Mouse (Mus musculus): ENCODE data around the gene Trmt112.

GRCm38 (mm10) chr19:6942764-6943163 lies 33.3 kb downstream of the Trmt112 start:
- TF ChIP-seq POLR2A (IDR thresholded peaks at IDR 0.05; ENCODE audit: low read depth, low read length) (no peak), CTCF (conservative IDR thresholded peaks at IDR 0.05; ENCODE audit: insufficient read depth, insufficient read length, low read depth, low read length) (no peak)

Data from kidney, adult 2 months (tissue).